Mouse (Mus musculus) cortical plate, adult 2 months (tissue): Measurements from ENCODE around the gene Hcfc1r1.

Experiments
- CTCF ChIP-seq: fragments of 200-500 bp; IDR thresholded peaks from 2 replicates; pipeline ENCODE4 v1.5.1; 2011; ENCODE audit warnings: mild to moderate bottlenecking, control low read depth, low read length; ENCODE audit not compliant: insufficient read depth; ENCODE audit errors: extremely low read depth
- POLR2A ChIP-seq: fragments of 200-500 bp; IDR thresholded peaks from 2 replicates; pipeline ENCODE4 v1.6.1; 2011; ENCODE audit warnings: mild to moderate bottlenecking, low read length, control low read depth; ENCODE audit not compliant: insufficient read depth; ENCODE audit errors: extremely low read depth

DNA sequence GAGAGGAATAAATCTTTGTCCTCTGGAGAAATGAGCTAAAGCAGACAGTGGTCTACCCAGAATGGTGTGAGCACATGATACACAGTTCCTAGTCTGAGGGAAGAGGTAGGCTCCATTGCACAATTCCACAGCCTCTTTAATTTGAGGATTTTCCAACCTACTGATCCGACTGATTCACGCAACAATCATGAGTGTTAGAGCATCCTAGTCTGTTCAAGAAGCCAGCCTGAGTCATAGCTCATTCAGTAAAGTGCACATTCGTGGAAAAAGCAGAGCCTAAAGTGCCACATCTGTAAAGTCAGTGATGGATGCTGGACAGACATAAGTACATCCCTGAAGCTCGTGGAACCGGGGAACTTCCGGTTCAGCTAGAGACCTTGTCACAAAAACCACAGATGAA is 22.0 kb upstream of the Hcfc1r1 start:
- TF ChIP-seq POLR2A (no peak), CTCF (no peak)
